Mouse (Mus musculus): ENCODE data around the gene Fam20b. TPM values are rescaled to one million over a fixed set of nuclear protein-coding genes. Genes with fewer than 3 reads are reported as not detected.

The Fam20b gene
- polyA plus RNA-seq, 1 experiment from 2014 or later, result 22.2 TPM

DNA sequence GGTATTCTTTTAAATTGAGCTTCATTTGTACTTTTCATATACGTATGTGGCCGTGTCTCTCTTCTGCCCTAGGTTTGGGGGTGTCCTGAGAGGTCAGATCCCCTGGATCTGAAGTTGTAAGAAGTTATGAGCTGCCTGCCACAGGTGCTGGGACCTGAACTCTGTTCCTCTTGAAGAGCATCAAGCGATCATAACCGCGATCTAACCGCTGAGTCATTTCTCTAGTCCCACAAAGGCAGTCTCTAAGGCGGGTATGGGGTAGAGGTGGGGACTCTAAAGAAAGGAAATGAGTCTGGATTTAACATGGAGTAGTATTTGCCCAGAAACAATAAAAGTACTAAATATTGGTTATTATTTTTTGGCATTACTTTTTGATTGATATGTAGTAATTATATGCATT lies 34.1 kb upstream of the Fam20b start:
- Histone ChIP-seq H3K27ac (ENCODE audit: low read depth, low read length) (no peak overlapping the region), H3K36me3 (ENCODE audit: control insufficient read depth, insufficient read depth, low read length) (no peaks in the 10 kb centered on the region), H3K9me3 (ENCODE audit: control insufficient read depth, low read length) (no peaks in the 10 kb centered on the region), H3K4me2 (peak overlapping the region; percentile 67), H3K4me3 (ENCODE audit: low read depth, low read length) (no peak overlapping the region), H3K27me3 (replicated peaks; ENCODE audit: control insufficient read depth, insufficient read depth, low read length) (no peaks in the 10 kb centered on the region), H3K9ac (ENCODE audit: low read depth, low read length) (peak overlapping the region; percentile 60; the same call in 1 of the 2 replicates), H3K4me1 (replicated peaks; ENCODE audit: control insufficient read depth, insufficient read depth, low read length) (peaks cover 30% of the 10 kb centered on the region)
- 67% methylated on average over 7 of the region's 7 CpGs for WGBS
- DNase-seq (ENCODE audit: low spot score) (no peak), ATAC-seq (replicated peaks; ENCODE audit: low FRiP score) (0 out of 2 replicates have a peak, but pooled peaks have one; percentile 24)

DNA sequence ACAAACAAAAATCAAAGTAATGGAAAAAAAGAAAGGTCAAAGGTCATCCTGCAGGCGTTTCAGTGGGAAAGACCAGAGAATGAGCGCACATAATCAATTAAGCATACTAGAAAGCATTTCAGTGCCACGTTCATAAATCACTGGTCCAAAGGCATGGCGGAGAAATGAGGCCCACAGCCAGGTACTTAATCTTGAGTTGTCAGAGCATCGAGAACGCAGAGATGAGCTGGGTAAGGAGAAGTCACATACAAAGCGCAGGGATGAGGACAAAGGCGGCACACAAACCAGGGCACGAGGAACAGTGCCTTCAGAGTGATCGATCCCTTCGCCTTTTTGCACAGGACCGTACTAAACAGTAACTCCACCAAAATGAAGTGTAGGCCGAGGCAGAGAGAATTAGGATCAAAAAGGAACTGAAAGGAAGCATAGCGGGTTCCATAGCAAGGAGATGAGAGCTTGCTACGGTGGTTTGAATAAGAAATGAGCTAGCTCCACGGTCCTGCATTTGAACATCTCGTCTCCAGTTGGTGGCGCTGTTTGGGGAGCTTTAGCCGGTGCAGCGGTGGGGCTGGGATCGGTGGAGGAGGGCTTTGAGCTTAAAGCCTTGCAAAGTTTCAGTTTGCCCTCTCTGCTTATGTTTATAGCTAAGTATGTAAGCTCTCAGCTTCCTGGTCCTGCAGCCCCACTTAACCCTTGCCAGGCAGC lies 33.3 kb upstream of the Fam20b start:
- Histone ChIP-seq H3K4me1 (replicated peaks; ENCODE audit: control insufficient read depth, insufficient read depth, low read length) (peaks cover 36% of the 10 kb centered on the region), H3K27me3 (replicated peaks; ENCODE audit: control insufficient read depth, insufficient read depth, low read length) (no peaks in the 10 kb centered on the region), H3K36me3 (ENCODE audit: control insufficient read depth, insufficient read depth, low read length) (no peaks in the 10 kb centered on the region), H3K4me2 (peak overlapping the region; percentile 67), H3K27ac (ENCODE audit: low read depth, low read length) (no peak overlapping the region), H3K9me3 (ENCODE audit: control insufficient read depth, low read length) (no peaks in the 10 kb centered on the region), H3K4me3 (ENCODE audit: low read depth, low read length) (peak overlapping the region; percentile 22; the same call in 1 of the 2 replicates), H3K9ac (ENCODE audit: low read depth, low read length) (peak overlapping the region; percentile 60)
- DNase-seq (ENCODE audit: low spot score), result peak; percentile 74
- 19% methylated on average over 21 of the region's 21 CpGs for WGBS
- ATAC-seq (replicated peaks; ENCODE audit: low FRiP score), result peak; percentile 58

DNA sequence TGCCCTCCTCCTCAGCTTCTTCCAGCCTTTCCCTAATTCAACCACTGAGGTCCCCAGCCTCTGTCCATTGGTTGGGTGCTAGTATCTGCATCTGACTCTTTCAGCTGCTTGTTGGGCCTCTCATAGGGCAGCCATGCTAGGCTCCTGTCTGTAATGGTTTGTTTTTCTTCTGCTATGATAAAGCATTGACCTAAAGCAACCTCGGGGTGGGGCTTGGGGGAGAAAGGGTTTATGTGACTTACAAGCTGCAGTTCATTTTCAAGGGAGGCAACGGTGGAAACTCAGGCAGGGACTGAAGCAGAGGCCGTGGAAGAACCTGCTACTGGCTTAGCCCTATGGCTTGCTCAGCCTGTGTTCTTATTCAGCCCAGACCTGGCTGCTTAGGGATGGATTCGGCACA lies 31.4 kb upstream of the Fam20b start:
- ATAC-seq (replicated peaks; ENCODE audit: low FRiP score), result peak; percentile 32
- H3K4me2 ChIP-seq, result no peak overlapping the region; the same call in 1 of the 2 replicates
- 47% methylated on average over 4 of the region's 4 CpGs for WGBS

DNA sequence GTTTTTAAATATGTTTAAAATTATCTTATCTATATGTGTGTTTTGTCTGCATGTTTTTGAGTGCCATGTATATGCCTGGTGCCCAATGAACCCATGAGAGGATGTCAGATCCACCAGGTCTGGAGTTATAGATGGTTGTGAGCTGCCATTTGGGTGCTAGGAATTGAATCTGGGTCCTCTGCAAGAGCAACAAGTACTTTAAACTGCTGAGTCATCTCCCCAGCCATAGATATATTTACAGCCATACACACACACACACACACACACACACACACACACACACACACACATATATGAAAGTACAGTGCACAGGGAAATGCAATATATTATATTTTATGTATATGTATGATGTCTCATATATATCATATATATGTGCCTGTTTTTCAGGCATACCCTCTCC lies 30.2 kb upstream of the Fam20b start:
- H3K4me3 ChIP-seq (ENCODE audit: low read depth, low read length), result no peak overlapping the region
- H3K27me3 ChIP-seq (replicated peaks; ENCODE audit: control insufficient read depth, insufficient read depth, low read length), result no peaks in the 10 kb centered on the region
- H3K9ac ChIP-seq (ENCODE audit: low read depth, low read length), result no peak overlapping the region
- ATAC-seq (replicated peaks; ENCODE audit: low FRiP score), result no peak
- H3K4me1 ChIP-seq (replicated peaks; ENCODE audit: control insufficient read depth, insufficient read depth, low read length), result peaks cover 53% of the 10 kb centered on the region
- no peaks in the 10 kb centered on the region for H3K36me3 ChIP-seq (ENCODE audit: control insufficient read depth, insufficient read depth, low read length)
- no peaks in the 10 kb centered on the region for H3K9me3 ChIP-seq (ENCODE audit: control insufficient read depth, low read length)
- no peak overlapping the region for H3K4me2 ChIP-seq
- DNase-seq (ENCODE audit: low spot score), result no peak
- peak overlapping the region; percentile 78 for H3K27ac ChIP-seq (ENCODE audit: low read depth, low read length)

More for the DNA sequence above, 31.4 kb upstream of the Fam20b start:
- peak overlapping the region; percentile 78 for H3K27ac ChIP-seq (ENCODE audit: low read depth, low read length)
- H3K27me3 ChIP-seq (replicated peaks; ENCODE audit: control insufficient read depth, insufficient read depth, low read length), result no peaks in the 10 kb centered on the region
- no peak for DNase-seq (ENCODE audit: low spot score)
- no peak overlapping the region for H3K4me3 ChIP-seq (ENCODE audit: low read depth, low read length)
- H3K9ac ChIP-seq (ENCODE audit: low read depth, low read length), result no peak overlapping the region
- no peaks in the 10 kb centered on the region for H3K36me3 ChIP-seq (ENCODE audit: control insufficient read depth, insufficient read depth, low read length)
- H3K9me3 ChIP-seq (ENCODE audit: control insufficient read depth, low read length), result no peaks in the 10 kb centered on the region
- H3K4me1 ChIP-seq (replicated peaks; ENCODE audit: control insufficient read depth, insufficient read depth, low read length), result peaks cover 46% of the 10 kb centered on the region

DNA sequence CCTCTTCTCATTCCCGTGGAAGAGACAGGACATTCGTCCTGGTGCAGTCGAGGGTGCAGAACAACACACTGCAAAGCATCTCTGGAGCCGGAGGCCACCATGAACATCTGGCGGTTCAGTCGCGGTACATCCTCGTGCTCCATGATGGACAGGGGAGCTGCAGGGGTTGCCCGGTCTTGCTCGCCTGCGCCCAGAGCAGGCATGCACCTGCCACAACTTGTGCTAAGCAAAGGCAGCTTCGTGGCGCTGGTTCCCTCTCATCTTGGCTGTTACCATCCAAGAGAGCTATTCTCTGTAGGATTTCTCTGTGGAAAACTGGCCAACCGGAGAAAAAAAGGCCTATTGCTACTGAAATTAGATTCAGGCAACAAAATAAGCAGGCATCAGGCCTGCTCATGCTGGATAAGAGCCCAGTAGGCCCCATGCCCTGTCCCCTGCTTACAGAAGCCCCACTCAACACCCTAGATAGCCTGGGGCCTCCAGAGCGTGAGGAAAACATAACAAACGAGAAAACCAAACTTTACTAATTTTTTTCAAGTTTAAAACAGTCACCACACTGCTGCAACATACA lies 29.6 kb upstream of the Fam20b start:
- Histone ChIP-seq H3K27ac (ENCODE audit: low read depth, low read length) (peak overlapping the region; percentile 58), H3K27me3 (replicated peaks; ENCODE audit: control insufficient read depth, insufficient read depth, low read length) (no peaks in the 10 kb centered on the region), H3K36me3 (ENCODE audit: control insufficient read depth, insufficient read depth, low read length) (no peaks in the 10 kb centered on the region), H3K9ac (ENCODE audit: low read depth, low read length) (no peak overlapping the region), H3K4me1 (replicated peaks; ENCODE audit: control insufficient read depth, insufficient read depth, low read length) (peaks cover 58% of the 10 kb centered on the region), H3K4me2 (no peak overlapping the region), H3K9me3 (ENCODE audit: control insufficient read depth, low read length) (no peaks in the 10 kb centered on the region), H3K4me3 (ENCODE audit: low read depth, low read length) (no peak overlapping the region)
- ATAC-seq (replicated peaks; ENCODE audit: low FRiP score), result no peak
- WGBS, result 80% methylated on average over 16 of the region's 16 CpGs
- no peak for DNase-seq (ENCODE audit: low spot score)

DNA sequence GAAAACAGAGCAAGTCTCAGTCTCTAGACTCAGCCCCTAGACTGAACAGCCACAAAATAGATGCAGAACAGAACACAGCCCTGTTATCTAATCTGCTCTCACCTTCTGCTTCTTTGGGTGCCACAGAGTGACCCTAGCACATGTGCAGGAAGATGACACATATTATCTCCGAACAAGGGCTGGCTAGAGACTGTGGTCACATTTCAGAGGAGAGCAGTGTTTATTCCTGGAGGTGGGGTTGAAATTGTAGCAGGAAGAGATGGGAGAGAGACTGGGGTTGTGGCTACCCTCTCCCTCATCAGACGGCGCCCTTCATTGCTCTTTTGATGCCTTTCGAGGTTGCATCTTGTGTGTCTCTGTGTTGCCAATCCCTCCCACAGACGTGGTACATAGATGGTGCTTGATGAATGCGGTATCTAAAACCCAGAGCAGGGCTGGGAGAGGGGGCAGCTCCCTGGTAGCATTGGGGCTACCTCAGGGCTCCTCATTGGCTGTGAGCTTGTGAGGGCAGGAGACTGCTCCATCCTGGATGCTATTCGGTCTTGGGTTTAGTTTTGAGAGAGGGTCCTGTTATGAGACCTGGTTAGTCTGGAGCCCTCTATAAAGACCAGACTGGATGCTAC lies 26.4 kb upstream of the Fam20b start:
- Histone ChIP-seq H3K9ac (ENCODE audit: low read depth, low read length) (peak overlapping the region; percentile 56), H3K4me3 (ENCODE audit: low read depth, low read length) (no peak overlapping the region), H3K36me3 (ENCODE audit: control insufficient read depth, insufficient read depth, low read length) (no peaks in the 10 kb centered on the region), H3K27me3 (replicated peaks; ENCODE audit: control insufficient read depth, insufficient read depth, low read length) (no peaks in the 10 kb centered on the region), H3K27ac (ENCODE audit: low read depth, low read length) (peak overlapping the region; percentile 93), H3K9me3 (ENCODE audit: control insufficient read depth, low read length) (no peaks in the 10 kb centered on the region), H3K4me1 (replicated peaks; ENCODE audit: control insufficient read depth, insufficient read depth, low read length) (peaks cover 49% of the 10 kb centered on the region), H3K4me2 (peak overlapping the region; percentile 56)
- WGBS, result 46% methylated on average over 7 of the region's 7 CpGs
- DNase-seq (ENCODE audit: low spot score), result peak; percentile 43
- ATAC-seq (replicated peaks; ENCODE audit: low FRiP score), result peak; percentile 96

DNA sequence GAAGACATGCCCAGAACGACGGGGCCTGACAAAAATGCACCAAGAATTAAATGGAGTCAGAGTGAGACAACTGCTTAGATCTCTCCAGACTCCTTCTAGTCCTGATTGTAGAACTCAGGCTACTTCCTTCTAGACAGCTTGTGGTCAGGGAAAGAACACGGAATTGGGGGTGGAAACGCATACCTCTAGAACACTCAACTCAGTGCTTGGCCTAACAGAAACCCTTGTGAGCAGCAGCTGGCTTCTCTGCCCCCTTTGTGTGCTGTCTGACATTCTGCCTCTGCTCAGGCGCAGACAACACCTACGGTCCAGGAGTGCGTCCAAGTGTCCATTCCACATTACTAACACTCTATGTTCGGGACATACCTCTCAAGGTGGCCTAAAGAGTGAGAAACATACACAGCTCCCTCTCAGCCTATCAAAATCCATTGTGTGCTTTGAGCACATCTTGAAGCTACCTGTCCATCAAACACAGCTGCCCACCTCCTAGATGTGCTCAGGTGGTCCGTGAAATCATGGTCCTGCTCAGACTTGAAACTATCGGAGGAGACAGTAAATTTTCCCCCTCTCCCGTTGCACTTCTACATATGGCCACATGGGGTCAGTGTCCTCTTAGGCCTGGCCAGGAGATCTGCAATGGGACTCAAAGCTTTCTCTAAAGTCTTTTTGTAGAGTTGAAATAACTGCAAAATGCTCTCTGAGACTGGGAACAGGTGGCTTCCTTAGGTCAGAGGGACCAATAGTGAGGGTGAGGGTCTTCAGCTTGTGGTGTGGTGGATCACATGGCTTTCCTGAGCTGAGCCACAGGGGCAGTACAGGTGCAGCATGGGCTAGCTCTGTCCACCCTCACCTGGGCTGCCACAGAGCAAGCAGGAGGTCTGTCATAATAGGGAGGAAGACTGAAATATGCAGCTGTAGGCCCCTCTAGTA lies 22.9 kb upstream of the Fam20b start:
- 54% methylated on average over 11 of the region's 11 CpGs for WGBS
- DNase-seq (ENCODE audit: low spot score) (peak; percentile 55), ATAC-seq (replicated peaks; ENCODE audit: low FRiP score) (no peak)
- H3K36me3 ChIP-seq (ENCODE audit: control insufficient read depth, insufficient read depth, low read length), result no peaks in the 10 kb centered on the region
- no peak overlapping the region for H3K27ac ChIP-seq (ENCODE audit: low read depth, low read length)
- H3K4me1 ChIP-seq (replicated peaks; ENCODE audit: control insufficient read depth, insufficient read depth, low read length), result peaks cover 22% of the 10 kb centered on the region
- H3K4me2 ChIP-seq, result no peak overlapping the region
- no peak overlapping the region for H3K4me3 ChIP-seq (ENCODE audit: low read depth, low read length)
- no peaks in the 10 kb centered on the region for H3K9me3 ChIP-seq (ENCODE audit: control insufficient read depth, low read length)
- H3K27me3 ChIP-seq (replicated peaks; ENCODE audit: control insufficient read depth, insufficient read depth, low read length), result no peaks in the 10 kb centered on the region
- no peak overlapping the region for H3K9ac ChIP-seq (ENCODE audit: low read depth, low read length)

DNA sequence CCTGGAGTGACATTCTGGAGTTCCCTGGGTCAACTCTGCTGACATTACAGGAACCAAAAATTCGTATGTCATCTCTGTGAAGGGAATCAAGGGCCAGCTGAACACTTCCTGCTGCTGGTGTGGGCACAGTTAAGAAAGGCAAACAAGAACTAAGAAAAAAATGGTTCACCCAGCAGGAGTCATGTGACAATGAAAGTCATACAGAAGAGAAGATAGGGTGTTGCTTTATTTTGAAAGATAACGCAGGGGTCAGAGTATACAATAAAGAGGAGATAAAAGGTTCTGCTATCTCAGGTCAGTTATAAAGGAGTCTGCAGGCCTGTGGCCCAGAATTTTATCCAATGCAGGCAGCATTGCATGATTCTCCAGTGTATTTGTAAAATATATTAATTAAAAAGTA lies 16.9 kb upstream of the Fam20b start:
- WGBS, result 35% methylated on average over 2 of the region's 2 CpGs
- no peak overlapping the region for H3K9ac ChIP-seq (ENCODE audit: low read depth, low read length)
- no peak overlapping the region; the same call in 1 of the 2 replicates for H3K4me2 ChIP-seq
- no peaks in the 10 kb centered on the region for H3K36me3 ChIP-seq (ENCODE audit: control insufficient read depth, insufficient read depth, low read length)
- no peaks in the 10 kb centered on the region for H3K27me3 ChIP-seq (replicated peaks; ENCODE audit: control insufficient read depth, insufficient read depth, low read length)
- H3K4me3 ChIP-seq (ENCODE audit: low read depth, low read length), result no peak overlapping the region
- ATAC-seq (replicated peaks; ENCODE audit: low FRiP score) (peak; percentile 71), DNase-seq (ENCODE audit: low spot score) (no peak)
- no peaks in the 10 kb centered on the region for H3K9me3 ChIP-seq (ENCODE audit: control insufficient read depth, low read length)
- peak overlapping the region; percentile 8; the same call in 1 of the 2 replicates for H3K27ac ChIP-seq (ENCODE audit: low read depth, low read length)
- 0 out of 2 replicates have a peak, but pooled peaks cover 7% of the 10 kb centered on the region for H3K4me1 ChIP-seq (replicated peaks; ENCODE audit: control insufficient read depth, insufficient read depth, low read length)
